Mouse (Mus musculus): ENCODE results near the gene Slc22a8. TPM values are rescaled to one million over a fixed set of nuclear protein-coding genes. Genes with fewer than 3 reads are reported as not detected.

Gene Slc22a8
- total RNA-seq, 2 experiments from 2014 or later: not detected

DNA sequence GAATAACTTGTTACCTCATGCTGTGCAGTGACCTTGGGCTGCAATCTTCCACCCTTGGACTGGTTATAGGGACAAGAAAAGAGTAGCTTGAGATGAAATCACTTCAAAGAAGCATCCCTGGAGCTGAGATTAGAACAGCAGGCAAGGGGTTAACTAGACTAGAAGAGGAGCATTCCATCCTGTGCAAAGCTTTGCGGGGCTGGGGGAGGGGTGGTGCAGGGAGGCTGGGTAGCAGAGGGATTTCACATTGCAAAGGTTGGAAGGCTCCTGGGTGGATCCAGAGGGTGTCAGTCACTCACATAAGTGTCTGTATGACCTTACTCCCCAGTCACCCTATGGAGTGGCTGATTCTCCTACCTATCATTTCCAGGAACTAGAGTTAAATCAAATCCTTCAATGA lies 3.5 kb downstream of the Slc22a8 start:
- ATAC-seq (replicated peaks; ENCODE audit: low FRiP score, poor library complexity, severe bottlenecking): no peak

DNA sequence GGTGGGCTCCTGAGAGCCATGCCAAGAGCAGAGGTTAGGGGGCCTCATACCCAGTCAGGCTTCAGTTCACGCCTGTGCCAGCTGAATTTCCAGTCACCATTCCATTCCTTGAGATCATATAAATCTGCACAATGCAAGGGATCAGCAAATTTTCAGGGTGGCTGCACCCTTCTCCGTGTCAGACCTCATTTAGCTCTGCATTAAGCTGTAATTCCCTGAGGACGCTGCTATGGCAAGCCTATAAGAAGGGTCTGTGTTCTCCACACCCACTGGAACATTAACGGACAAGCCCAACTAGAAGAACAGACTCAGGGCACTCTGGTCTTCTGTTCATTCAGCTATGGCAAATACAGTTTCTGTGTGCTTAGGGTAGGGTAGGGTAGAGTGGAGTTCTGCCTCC lies 6.2 kb downstream of the Slc22a8 start:
- ATAC-seq (replicated peaks; ENCODE audit: low FRiP score, poor library complexity, severe bottlenecking): no peak

DNA sequence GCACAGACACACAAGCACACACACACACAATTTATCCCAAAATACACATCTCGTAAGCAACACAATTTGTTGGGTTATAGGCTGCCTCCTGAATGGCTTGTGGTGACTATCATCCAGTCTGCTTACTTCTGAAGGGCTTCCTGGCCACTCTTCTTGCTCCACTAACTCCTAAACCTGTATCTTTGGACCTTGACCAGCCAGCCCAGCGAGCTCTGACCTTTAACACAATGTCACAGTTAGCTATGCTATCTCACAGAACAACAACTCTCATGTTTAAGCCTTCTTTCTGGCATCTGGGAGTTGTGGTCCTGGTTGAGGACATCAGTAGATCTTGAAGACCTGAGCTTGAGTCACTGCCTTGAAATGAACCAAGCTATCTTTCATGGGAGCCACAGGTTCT lies 8.2 kb downstream of the Slc22a8 start:
- ATAC-seq (replicated peaks; ENCODE audit: low FRiP score, poor library complexity, severe bottlenecking): no peak

DNA sequence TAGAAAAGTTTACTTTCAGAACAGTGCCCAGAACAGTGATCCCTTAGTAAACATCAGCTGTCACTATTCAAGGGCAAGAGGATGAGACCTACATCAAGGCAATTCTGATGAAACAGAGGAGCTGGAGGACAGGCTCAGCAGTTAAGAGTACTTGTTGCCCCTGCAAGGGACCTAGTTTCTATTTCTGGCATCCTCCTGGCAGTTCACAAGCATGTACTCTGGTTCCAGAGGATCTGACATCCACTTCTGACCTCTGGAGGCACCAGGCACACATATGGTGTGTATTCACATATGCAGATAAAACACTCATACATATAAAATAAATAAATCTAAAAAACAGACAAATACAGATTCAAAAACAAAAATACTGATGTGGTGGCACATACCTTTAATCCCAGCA lies 10.9 kb downstream of the Slc22a8 start:
- ATAC-seq (replicated peaks; ENCODE audit: low FRiP score, poor library complexity, severe bottlenecking): no peak

DNA sequence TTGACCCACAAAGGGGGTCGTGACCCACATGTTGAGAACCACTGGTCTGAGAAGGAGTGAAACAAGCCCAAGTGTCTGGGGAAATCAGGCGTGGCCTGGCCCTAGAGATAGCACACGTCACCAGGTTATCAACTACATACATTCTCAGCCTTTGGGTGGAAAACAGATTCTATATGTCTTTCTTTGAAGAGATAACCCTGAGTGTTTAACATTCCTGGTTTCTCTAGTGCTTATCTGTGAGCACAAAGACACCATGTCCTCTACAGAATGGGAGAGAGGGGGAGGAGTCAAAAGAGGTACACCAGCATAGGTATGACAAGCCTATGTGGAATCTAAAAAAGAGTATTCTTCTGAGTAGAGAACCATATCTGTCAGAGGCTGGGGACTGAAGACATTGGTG lies 11.9 kb downstream of the Slc22a8 start:
- peak; percentile 57; the same call in 1 of the 2 replicates for ATAC-seq (replicated peaks; ENCODE audit: low FRiP score, poor library complexity, severe bottlenecking)

DNA sequence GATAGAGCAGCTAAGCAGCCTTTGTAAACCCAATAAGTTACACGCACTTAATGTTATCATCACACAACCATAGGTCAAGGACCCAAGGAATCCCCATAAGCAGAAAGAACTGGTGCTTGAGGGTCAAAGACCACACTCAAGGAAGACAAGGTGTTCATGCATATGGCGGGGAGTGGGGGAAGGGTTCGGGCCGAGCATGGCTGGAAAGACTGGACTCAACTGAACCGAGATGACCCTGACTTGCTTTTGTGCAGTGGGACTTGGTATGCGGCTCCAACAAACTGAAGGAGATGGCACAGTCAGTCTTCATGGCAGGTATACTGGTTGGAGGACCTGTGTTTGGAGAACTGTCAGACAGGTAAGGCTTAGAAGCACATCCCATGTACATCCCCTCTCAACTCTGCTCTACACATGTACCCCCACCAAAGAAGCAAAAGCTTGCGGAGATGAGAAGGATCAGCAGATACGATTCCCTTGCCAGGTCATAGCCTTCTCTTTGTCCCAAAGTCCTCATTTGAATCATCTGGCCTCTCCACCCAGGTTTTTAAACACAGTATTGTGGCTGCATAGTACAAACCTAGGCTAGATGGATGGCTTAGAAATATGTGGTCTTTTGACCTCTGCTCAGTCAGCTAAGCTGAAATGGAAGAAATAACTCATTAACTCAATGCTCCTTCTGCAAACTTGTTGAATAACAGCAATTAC lies 13.6 kb downstream of the Slc22a8 start:
- ATAC-seq (replicated peaks; ENCODE audit: low FRiP score, poor library complexity, severe bottlenecking): no peak

DNA sequence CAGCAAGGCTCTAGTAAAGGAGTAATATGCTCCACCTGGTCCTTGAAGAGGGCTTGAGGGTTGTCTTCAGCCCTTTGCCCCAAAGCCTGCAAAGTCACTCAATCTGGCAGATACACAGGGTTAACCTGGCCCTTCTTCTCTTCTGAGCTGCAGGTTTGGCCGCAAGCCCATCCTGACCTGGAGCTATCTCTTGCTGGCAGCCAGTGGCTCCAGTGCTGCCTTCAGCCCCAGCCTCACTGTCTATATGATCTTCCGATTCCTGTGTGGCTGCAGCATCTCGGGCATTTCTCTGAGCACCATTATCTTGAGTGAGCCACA lies 14.1 kb downstream of the Slc22a8 start:
- ATAC-seq (replicated peaks; ENCODE audit: low FRiP score, poor library complexity, severe bottlenecking): peak; percentile 58; the same call in 1 of the 2 replicates

DNA sequence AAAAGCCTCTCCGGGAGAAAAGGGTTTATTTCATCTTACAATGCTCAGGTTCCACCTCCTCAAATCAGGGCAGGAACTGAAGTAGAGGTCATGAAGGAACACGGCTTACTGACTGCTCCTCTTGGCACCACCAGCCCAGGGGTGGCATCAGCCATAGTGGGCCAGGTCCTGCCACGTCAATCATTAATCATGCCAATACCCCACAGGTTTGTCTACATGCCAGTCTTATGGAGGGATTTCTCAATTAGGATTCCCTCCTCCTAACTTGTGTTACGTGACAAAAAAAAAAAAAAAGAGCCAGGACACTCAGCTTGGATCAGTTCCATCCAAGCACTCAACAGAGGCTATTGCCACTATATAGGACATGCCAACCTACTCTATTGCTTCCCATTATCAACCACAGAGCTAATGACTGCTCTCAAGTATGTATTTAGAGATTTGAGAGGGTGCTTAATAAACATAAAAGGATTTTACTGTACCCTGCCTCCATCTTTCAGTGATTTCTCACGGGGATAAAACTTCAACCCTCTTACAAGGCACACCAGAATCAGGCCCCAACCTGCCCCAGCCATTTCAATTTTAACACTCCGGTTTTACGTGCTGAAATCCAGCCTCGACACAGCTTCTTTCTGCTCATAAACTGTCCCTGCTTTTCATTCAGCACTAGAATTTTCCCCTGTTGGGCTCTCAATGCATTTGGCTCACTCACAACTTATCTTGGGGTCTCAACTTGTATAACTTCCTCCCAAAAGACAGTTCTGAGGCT lies 20.5 kb downstream of the Slc22a8 start:
- no peak for ATAC-seq (replicated peaks; ENCODE audit: low FRiP score, poor library complexity, severe bottlenecking)

DNA sequence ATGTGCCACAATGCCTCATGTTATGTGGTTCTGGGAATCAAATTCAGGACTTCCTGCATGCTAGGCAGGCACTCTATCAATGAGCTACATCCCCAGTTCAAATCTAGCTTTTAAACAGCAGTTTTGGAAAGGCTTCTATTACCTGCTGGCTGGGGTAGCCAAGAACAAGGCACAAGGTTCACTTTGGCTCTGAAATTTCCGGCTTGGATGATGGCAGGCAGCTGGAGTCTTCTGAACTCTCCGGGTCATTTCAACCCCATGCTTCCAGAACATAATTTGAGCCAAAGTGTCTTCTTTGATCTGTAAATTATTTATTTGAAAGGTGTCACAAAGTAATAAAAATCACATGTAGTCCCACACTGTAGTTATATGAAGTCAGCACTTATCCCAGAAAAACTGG lies 22.1 kb downstream of the Slc22a8 start:
- no peak for ATAC-seq (replicated peaks; ENCODE audit: low FRiP score, poor library complexity, severe bottlenecking)

DNA sequence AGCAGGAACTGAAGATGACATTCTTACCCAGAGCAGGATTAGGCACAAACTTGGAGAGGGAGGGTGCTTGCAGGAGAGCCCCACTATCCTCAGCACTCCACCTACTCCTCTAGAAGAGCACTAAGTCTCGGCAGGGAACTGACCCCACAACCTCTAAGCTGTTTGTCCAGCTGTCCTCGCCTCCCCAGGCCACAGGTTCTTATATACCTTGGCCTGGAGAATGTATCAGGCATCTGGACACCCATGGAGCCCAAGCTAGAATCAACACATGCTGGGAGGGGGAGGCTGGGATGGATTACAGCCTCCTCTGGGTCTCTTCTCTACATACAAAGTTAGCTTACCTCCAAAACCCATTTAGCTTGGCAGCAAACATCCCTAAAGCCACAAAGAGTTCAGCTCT lies 23.3 kb downstream of the Slc22a8 start:
- no peak for ATAC-seq (replicated peaks; ENCODE audit: low FRiP score, poor library complexity, severe bottlenecking)

DNA sequence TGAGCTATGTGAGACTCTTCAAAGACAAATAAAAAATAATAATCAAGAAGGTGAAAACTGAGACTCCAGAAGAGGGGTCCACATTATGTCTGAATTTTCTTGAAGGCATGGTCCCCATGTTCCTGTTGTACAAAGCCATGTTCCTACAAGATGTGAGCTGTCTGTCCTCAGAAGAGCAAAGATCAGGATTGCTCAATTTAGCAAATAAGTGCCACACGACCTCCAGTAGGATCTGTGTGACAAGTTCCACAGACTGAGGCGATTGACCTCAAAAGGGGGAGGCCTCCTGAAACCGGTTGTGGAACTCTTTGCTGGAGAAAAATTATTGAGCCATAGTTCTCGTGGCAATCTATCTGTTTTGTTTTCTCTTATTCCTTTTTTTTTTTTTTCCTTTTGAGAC lies 25.3 kb downstream of the Slc22a8 start:
- no peak for ATAC-seq (replicated peaks; ENCODE audit: low FRiP score, poor library complexity, severe bottlenecking)

DNA sequence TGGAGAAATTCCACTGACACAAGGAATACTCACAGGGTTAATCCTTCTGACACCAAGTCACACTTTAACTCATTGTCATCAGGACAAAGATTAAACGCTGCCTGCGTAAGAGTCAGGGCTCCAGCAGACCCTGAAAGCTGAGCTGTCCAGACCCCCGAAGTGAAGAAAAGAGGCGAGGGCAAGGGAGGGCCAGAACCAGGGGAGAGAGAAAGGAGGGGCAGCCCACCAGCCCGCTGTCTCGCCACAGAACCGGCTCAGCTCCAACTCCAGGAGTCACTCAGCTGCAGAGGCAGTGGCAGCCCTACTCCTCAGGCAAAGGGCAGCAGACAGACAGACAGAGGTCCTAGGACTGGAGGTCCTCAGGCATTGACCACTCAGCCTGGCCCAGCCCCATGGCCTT lies 26.9 kb downstream of the Slc22a8 start, which contains the start of gene Slc22a6:
Gene Slc22a6 (plus strand): TSS at position 136 of the 400 bp plus-strand sequence.
- no peak for ATAC-seq (replicated peaks; ENCODE audit: low FRiP score, poor library complexity, severe bottlenecking)

DNA sequence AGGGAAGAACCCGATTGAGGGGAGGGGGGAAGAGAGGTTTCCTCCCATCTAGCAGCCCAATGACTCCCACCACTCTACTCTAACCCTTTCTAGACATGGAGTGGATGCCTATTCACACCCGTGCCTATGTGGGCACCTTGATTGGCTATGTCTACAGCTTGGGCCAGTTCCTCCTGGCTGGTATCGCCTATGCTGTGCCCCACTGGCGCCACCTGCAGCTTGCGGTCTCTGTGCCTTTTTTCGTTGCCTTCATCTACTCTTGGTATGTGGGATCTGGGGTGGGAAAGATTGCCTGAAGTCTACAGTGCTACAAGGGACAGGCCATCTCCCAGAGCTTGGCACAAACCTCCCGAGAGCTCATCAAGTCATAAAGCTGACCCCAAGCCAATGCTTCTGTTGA lies 30.0 kb downstream of the Slc22a8 start:
- no peak for ATAC-seq (replicated peaks; ENCODE audit: low FRiP score, poor library complexity, severe bottlenecking)

DNA sequence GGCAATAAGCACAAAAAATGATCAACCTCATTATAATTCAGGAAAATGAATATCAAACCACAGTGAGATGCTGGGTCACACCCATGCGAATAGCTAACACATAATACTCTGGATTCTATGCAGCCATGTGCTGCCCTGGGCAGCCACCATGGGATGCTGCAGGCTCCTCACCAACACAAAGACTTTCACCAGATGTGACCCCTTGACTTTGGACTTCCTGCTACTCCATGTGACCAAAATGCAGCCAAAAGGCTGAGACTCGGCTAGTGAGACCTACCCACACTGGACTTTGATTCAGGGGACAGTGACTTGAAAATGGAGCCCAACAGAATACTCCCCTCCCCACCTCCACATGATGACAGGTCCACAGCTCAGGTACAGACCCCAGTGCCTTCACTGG lies 39.2 kb downstream of the Slc22a8 start:
- no peak for ATAC-seq (replicated peaks; ENCODE audit: low FRiP score, poor library complexity, severe bottlenecking)

DNA sequence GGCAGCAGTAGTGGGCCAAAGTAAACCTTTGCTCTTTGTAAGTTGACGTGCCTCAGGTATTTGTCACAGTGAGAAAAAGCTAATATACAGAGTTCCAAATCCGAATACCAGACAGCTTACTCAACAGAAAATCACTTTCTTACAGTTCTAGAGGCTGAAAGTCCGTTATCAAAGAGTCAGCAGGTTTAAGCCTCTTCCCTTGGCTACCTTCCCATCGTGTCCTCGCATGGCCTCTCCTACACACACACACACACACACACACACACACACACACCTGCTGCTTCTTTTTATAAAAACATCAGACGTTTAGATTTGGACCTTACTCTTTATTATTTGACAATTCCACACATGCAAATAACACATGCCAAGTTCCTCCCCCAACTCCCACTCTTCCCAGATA lies 39.8 kb downstream of the Slc22a8 start:
- ATAC-seq (replicated peaks; ENCODE audit: low FRiP score, poor library complexity, severe bottlenecking): no peak

DNA sequence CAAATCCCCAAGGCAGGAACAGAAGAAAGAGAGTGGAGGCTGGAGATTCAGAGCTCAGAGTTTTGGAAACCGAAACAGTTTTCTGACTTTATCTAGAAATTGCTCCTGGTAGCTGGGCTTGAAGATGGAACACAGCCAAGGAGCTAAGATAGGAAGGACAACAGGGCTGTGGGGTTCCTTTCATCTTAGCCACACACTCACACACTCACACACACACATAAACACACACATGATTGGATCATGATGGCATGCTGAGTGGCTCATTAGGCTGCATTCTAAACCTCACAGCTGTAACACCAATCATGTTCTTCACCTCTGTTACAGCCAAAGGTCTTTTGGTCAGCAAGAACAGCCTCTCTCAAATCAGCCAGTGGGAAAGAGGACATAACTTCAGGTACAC lies 41.0 kb downstream of the Slc22a8 start:
- no peak for ATAC-seq (replicated peaks; ENCODE audit: low FRiP score, poor library complexity, severe bottlenecking)

DNA sequence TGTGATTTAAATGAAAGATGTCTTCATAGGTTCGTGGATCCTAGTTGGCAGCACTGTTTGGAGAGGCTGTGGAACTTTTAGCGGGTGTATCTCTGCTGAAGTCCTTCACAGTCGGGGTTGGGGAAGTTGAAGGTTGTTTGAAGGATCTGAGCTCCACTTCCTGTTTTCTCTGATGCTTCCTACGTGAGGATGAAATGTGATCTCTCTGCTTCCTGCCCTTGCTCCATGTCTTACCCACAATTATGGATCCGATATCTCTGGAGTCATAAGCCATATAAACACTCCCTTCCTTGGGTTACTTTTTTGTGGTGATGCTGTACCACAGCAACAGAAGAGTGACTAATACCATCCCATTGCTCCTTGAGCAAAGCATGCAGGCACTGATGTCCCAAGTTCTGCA lies 51.0 kb downstream of the Slc22a8 start:
- ATAC-seq (replicated peaks; ENCODE audit: low FRiP score, poor library complexity, severe bottlenecking): no peak

DNA sequence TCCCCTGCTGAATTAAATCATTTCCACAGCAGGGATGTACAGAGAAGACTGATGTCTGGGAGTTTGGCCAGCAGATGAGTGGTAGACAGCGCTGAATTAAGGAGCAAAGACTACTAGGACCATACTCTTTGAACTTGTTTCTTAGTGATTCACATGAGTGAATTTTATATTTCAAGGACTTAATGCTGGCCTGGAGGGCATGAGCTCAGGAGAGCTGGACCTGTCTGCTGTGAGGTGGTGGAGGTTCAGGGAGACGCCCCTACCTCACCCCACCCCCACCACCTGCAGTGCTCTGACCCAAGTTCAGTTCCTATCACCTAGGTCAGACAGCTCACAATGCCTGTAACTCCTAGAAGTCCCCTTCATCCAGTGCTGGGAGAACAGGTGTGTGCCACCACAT lies 55.3 kb downstream of the Slc22a8 start:
- no peak for ATAC-seq (replicated peaks; ENCODE audit: low FRiP score, poor library complexity, severe bottlenecking)

DNA sequence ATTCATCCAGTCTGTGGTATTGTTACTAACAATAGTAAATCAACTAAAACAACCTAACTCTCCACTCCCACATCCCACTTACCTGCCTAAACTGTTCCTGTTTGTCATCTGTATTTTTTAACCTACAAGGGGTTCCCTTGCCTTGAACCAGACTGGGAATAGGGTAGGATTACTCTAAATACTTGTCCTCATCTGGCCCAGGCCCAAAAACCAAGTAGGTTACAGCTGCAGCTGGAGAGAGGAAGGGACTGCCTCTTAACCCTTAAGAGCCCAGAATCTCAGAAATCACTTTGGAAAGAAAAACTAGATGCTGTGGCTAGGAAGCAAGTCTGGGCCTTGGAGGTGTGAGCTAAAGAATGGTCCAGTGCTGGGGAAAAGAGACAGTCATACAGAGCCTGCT lies 64.8 kb downstream of the Slc22a8 start:
- no peak for ATAC-seq (replicated peaks; ENCODE audit: low FRiP score, poor library complexity, severe bottlenecking)

DNA sequence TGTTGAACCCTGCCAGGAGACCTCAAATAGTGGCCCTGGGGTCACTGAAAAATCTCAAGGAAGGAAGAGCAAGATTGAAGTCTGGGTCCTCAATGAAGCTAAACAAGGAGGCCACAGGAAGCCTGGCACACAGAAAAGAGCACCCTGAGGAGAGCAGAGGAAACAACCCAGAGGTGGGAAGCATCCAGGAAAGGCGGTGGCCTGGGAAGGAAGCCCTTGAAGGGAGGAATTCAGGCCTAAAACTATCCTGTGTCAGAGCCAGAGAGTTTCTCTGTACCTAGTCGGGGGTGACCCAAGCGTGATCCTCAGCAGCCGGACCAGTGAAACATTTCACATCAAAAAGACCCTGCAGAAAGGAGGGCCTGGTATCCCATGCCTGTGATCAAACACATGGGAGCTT lies 65.3 kb downstream of the Slc22a8 start:
- ATAC-seq (replicated peaks; ENCODE audit: low FRiP score, poor library complexity, severe bottlenecking): no peak
